Mouse (Mus musculus) embryo, embryonic 10.5 days (tissue): ENCODE measurements around the gene Cldn22.
A peak's percentile ranks its signal among the peaks of the same experiment; 100 is the strongest.
"Not testable (repeated sequence)": the region's sequence is repeated elsewhere in the genome, so short reads cannot be mapped to it uniquely, and the experiment has no call there.

ENCODE experiments used
- DNase-seq: peaks from one replicate; pipeline ENCODE4 v3.0.0-alpha.2; 2015; ENCODE audit warnings: low spot score

Gene Cldn22

DNA sequence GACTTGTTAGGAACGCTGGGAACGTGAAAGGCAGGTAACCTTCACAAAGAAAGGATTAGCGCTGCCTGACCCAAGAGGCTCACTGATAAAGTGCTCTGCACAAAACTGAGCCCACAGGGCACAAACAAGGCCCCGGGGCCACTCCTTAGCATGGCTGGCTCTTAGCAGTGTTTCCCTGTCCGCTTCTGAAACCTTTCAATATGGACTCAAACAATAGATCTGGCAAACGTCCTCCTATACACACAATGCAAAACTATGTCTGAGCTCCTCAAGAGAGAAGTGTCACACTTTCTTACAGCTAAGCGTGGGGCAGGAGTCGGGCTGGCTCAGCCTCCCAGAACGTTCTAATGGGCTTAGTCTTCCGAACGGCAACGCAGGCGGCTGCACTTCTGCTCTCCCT, at the start of gene Cldn22:
Gene Cldn22, plus strand, starts transcription at position 301 of the 400 bp plus-strand sequence.
- DNase-seq, result no peak

DNA sequence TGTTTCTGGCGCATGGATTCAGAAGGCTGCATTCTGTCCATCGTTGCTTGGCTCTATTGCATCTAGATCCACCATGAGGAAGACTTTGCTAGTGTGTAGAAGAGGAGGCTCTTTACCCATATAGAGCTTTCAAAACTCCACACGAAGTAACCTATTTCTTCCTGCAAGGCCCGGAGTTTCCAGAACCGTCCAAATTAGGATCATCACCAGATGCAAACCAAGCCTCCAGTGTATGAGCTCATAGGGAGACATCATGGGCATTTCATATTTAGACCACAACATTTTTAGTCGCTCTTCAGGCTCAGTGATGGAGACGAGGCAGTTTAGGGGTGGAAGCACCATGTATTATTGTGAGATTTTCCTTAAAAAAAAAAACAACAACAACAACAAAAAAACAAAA, 46.9 kb upstream of the Cldn22 start:
- DNase-seq, result no peak

DNA sequence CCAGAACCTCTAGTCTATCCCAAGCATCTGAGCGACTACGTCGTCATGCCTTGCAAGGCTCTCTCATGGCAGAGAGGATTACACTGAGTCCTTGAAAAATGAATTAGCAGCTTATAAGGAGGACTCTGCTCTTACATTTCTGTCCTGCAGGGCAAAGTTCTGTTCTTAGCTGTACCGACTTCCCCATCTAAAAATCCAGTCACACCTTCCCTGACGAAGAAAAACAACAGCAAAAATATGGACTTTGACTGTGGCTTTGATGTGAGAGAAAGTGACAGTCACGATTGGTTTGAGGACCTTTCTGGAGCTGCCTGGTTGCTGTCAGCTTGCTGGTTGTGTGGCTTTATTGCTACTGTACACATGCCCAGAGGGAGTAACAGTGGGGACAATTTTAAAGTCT, 44.7 kb upstream of the Cldn22 start:
- DNase-seq, result no peak

DNA sequence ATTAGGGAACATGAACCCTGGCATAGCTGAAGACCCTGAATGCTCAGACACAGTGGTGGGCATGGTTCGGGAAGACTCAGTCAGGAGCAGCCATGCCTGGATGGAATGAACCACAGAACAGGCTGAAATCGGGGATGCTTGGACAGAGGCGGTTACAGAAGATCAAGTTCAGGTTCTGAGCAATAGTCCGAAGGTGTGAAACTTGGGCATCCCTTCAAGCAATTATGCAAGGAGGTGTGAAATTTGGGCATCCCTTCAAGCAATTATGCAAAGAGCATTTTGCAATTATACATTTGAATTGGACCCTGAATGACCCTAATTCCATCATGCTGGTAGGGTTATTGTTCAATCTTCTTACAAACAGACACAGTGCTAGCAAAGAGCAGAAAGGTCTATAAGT, 42.4 kb upstream of the Cldn22 start:
- no peak for DNase-seq

DNA sequence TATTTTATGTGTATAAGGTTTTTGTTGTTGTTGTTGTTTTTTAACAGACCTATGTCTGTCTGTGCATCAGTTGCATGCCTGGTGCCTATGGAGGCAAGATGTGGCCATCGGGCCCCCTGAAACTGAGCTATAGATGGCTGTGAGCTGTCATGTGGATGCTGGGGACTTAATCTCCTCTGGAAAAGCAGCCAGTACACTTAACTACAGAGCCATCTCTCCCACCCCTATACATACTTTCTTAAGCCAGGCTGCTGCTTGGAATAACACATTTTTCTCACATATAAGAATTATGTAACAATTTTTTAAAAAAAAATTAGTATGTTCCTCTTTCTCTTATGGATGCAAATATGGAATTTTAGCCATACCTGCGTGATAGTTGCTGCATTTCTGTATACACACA, 40.7 kb upstream of the Cldn22 start:
- DNase-seq, result no peak

DNA sequence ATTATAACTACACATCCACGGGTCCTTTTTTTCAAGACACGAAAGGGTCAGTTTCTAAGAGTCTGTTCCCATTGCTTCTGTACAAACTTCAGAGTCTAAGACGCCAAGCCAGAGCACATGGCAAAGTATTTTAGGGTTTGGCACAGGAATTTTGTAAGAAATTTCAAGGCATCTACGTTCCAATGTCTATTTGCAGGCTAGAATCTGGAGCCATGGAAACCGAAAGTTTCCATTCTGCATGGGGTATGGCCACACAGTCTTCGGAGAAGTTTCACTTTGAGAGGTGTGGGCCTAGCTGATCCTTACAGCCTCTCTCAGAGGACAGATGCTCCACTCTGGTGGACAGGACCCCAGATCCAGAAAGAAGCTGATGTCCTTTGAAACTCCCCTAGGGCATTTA, 40.3 kb upstream of the Cldn22 start:
- DNase-seq, result no peak

DNA sequence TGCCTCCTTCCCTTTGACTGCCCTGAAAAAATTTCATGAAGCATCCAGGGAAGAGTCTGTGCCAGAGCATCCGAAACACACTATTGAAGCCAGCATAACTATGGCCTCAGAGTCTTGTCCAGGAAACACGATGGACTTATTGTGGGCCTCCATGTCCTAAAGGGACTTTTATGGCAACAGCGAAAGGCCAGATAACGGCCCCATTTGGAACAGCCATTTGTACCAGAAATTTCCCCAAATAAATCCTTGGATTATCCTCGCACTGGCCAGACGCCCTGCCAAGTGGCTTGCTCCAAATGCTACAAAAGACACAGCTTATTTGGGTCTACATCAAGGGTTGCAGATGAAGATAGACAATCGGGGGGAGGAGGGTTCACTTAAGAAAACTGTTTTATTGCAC, 39.8 kb upstream of the Cldn22 start:
- no peak for DNase-seq

DNA sequence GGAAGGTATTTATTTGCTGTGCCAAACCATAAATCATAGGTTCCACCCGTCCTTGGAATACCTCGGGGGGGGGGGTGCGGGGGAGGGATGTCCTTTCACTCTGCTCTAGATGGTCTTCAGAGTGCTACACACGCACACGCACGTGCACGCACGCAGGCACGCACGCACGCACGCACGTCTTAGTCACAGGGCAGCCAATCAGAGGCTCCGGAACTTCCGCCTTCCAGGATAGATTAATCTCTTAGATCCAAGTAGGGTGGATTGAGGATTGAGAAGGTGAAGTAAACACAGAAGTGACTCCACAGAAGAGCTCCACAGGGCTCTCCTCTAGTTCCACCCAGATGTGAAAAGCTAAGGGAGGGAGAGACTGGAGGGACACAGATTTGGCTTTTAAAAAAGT, 38.0 kb upstream of the Cldn22 start:
- DNase-seq, result no peak

DNA sequence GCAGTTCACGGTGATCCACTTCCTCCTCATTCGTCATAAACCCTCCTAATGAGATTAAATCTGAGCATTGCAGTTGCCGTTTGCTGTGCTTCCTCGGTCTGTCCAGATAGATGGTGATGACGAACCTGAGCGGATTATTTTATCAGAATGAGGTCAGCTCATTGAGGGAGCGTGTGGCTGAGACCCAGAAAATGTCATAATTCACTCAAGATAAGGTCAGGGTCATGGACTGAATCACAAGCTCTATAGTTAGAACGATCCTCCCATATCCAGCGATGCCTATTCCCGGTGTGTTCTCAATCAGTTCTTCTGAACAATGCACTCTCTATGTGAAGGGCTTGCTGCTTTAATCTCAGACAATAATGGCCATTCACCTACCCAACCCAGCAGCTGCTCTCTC, 36.6 kb upstream of the Cldn22 start:
- peak; percentile 43 for DNase-seq

DNA sequence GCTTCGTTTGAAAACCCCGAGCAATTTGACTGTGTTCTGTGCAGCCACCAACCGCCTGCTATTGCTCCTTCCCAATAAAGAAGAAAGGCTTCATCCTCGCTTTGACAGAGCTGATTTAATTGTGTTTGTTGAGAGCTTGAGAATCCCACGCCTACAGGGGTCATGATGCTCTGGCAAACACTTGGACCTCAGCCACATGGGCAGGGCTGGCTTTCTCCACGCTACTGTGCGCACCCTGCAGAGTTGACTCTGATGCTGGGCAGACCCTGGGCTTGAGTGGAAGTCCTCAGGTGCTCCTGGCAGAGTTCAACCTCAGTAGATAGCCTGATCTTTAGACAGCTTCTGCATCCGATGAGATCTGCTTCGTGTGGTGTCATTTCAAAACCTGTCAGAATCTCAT, 32.3 kb upstream of the Cldn22 start:
- no peak for DNase-seq

DNA sequence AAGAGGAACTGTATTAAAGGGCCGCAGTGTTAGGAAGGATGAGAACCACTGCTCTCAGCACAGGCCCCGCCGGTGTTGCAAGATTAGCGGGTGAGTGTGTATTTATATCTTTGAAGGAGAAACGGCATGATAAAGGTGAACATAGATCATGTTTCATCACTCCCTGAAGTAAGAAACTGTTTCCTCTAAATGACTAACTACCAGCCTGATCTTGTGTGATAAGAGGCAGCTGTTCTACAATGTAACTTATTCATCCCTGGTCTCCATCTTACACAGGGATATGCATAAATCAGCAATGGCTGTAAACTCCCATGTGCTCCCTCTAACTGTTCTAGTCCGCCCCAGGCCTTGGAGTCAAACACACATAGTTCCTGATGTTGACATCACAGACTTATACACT, 24.8 kb upstream of the Cldn22 start:
- no peak for DNase-seq

DNA sequence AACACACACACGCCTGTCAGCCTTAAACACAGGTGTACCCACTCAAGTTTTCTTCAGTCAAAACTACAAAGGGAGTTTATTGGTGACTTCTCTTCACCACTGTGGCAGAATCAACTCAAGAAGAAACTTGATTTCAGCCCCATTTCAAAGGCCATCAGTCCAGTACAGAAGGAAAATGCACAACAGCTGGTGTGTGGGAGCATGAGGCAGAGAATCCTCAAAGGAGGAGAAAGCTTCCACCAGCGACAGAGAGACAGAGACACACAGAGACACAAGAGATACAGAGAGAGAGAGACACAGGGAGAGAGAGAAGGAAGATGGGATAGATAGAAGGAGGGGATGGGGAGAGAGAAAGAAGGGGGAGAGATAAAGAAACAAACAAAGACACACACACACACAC, 21.9 kb upstream of the Cldn22 start:
- DNase-seq, result no peak

DNA sequence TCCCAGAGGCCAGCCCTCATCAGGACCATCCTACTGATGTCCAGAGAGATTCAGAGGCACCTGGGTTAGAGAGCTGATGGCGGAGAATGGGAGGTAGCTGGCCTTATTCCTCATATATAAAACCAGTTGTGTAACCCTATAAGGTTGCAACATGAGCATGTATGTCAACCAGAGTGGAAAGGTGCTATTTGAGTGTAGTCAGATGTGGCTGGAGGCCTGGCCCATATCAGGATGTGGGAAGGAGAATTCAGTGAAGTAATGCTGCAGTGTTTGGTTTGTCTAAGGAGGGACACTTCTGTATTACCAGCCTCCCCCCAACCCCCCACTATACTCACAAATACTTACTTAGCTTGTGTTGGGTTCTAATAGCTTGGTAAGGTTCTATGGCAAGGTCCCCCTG, 20.0 kb upstream of the Cldn22 start:
- DNase-seq, result no peak

DNA sequence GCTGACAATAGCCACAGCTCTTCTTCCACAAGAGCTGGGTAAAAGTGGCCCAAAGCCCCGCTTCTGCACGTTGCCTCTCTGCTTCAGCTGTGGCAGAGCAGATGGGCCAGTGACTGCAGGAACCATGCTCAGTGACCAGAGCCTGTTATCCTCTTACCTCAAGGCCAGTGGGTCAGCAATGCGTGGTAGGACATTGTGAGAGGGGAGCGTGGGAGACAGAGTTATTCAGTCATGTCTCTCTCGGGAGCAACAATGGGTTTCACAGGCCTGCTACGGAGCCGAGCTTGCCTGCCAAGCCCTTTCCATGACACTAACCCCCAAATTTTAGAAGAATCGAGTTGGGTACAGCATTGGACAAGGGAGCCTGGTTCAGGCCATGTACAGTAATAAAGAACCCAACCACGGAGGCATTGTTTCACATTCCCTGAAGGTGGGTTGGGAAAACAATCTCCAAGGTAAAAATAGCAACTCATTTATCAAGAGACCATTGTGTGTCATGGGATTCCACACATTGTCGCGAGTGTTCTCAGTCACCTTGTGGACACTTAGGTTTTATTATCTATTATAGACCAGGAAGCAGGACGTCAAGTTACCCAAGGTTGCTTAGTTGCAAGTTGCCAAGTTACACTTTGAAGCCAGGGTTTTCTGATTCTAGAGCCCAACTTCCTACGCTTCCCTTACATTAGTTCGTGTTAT, 14.2 kb upstream of the Cldn22 start:
- no peak for DNase-seq

DNA sequence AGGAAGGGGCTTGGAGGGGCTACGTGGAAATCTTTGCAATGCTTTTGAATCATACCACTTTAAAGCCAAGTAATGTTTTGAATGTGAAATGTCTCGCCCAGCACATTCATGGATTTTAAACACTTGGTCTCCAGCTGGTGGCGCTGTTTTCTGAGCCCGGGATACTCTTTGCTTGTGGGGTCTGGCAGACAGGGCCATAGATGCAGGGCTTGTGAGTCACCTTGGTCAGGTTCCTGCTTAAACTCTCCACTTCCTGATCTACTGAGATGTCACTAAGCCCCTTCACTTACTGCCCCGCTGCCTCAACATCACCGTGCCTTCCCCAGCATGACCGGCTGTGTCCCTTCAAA, 13.6 kb upstream of the Cldn22 start:
- no peak for DNase-seq

DNA sequence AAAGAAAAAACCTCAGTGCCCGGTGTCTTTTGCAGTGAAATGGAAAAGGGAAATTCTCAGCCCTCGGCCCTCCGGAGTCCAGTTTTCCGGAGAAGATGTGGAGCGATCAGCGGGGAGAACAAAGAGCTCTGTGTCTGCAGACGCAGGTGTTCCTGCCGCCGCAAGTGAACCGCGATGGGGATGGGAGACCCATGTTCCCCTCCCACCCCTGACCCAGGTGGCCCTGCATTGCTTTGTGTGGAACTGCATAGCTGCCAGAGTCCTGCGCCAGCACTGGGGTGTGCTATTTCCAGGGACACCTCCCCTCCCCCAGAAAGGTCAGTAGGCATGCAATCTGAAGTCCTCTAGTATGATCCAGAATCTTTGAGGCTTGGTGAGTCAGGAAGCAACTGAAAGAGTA, 13.1 kb upstream of the Cldn22 start:
- DNase-seq, result no peak

DNA sequence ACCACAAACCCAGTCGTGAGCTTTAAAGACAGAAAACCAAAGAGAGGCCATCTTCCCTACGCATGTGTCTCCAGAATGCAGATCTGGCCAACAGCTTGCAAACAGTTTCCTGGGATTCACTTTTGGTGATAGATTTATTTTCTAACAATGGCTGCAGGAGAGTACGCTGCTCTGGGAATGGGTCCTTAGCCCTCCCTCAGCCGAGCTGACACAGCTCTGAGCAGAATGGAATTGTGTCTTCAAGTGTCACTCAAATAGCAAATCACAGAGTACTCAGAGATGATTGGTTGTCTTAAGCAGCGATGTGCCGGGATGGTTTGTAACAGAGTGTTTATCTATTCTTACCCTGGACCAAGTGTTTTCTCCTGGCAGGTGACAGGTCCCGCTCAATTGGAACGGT, 5.2 kb upstream of the Cldn22 start:
- no peak for DNase-seq

DNA sequence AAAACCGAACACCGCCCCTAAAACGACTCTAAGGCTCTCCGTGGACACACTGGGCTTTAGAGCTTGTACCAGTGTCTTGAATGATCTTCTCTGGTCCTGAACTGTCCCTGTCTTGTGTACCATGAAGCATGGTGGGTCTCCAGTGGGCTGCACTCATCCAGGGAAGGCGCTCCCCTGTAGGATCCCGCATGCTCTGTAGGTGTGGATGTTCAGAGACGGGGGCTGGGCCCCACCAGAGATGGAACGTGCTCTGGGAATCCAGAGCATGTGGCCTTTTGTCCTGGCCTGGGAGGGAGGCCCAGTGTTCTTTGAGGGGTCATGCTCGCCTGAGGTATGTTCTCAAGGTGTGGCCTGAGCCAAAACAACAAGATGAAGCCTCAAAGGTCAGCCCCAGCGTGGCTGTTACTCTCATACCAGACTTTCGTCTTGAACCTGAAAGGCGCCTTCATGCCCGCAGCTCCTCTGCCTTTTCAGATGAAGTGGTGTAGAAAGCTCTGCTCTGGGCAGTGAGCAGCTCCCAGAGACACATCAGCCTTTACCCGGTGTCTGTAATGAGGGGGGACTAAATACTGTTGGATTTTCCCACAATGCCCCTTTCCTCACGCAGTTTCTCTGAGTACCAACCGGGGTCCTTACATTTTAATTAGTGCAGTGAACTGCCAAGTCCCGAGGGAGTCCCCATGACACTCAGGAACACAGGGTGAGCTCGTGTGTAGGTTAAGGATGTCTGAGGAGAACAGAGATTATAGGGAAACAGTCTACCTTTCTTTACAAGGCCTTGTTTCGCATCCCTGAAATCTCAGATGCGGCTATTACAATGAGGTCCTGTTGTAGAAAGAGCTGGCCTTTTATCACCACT, 3.1 kb upstream of the Cldn22 start:
- DNase-seq, result no peak

DNA sequence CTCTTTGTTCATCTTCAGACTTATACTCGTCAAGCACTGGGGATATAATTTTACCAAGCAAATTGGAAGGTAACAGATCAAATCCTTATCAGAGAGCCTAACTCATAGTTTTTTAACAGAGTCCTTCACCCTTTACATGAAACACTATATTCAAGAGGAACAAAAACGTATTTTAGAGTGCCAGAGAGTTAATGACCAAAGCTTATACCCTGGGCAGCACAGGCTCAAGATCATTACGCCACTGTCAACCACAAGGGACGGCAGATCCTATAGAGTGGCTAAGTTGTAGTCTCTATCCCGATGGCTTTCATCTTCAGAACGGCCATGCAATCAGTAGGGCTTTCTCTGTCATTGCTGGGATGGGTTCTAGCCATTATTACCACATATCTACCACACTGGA, 2.4 kb upstream of the Cldn22 start, which contains the start of gene Cldn24:
Gene Cldn24, plus strand, starts transcription at position 301 of the 400 bp plus-strand sequence.
- DNase-seq, result no peak

DNA sequence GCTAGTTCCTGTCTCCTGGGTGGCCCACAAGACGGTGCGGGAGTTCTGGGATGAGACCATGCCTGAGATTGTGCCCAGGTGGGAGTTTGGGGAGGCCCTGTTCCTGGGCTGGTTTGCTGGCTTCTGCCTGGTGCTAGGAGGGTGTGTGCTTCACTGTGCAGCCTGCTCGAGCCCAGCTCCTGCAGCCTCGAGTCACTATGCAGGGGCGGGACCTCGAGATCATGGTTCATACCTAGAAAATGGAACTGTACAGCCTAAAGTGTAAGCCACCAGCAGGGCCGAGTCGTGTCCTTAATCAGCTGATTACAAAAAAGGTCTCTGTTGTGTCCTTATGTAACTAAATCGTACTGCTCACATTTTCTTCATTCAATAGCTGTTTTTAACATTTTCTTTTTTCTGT, 1.7 kb upstream of the Cldn22 start:
- not testable (repeated sequence) for DNase-seq

DNA sequence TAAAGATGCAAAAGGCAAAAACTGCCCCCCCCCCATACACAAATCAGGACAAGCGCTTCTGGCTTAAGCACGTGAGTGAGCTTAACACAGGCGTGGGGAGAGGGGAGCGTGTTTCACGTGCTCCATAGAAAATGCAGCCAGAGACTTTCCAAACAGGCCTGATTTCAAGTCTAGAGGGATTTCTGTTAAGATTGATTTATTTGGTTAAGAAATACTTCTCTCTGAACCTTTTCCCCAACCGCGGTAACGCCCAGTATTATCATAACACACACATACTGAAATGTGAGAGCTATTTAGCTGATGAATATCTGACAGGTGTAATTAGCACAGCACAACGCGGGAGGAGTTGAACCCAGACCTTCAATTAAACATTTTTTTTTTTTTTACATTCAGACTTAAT, 505 bp upstream of the Cldn22 start:
- no peak for DNase-seq

DNA sequence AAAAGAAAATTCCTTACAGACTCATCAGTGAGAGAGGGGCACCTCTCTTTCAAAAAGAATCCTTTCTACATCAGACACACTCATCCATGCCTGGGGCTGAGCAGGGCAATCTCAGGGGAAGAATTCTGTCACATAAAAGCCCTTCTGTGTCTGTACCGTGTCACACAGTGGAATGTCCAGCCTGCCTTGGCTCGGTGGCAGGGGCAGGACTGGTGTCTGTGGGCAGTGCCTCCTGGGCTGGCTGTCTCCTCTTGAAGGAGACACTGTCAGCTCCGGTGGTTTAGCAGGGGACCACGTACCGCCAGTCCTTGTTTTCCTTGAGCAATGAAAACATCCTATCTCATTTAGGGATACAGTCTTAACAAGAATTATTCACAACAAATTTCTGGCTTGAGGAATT, 1.3 kb downstream of the Cldn22 start:
- no peak for DNase-seq

DNA sequence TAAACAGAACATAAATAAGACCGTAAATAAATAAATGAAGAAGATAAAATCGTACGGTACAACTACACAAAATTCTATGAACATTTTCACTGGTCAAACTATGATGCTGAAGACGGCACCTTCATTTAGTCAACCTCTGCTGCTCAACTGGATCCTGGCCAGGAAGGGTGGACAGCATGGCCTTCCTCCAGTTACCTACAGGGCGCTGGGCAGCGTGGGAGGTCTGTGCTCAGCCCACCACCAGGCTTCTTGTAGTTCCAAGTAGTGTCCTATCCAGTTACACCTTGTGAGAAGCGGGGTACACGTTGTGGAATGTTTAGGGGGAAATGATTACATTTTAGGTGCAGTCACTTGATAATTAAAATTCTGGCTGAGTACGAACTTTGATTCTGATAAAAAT, 2.6 kb downstream of the Cldn22 start:
- no peak for DNase-seq

DNA sequence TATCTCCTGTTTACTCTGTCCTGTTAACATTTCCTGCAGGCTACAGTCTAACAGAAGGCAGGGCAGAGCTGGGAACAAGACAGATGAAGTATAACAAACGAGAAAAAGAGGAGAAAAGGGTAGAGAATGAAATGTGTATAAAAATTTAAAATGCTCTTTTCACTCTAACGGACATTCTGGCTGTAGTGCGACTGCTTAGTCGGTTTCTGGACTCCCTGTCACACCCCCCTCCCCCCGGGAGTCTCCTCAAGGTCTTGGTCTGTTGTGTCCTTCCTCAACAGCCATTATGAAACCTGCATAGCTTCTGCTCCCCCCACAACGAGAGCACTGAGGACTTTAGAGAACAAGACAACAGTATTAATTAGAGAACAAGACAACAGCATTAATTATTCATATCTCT, 8.3 kb downstream of the Cldn22 start:
- no peak for DNase-seq
